Mouse (Mus musculus) liver, adult (tissue): ENCODE results near the gene Selenop.

ENCODE experiments used
- GATA4 ChIP-seq: IDR thresholded peaks from 2 replicates; pipeline ENCODE4 v1.6.1; 2014; ENCODE audit warnings: mild to moderate bottlenecking, low read length; ENCODE audit not compliant: insufficient replicate concordance

Selenop gene

GRCm38 (mm10) chr15:3303426-3303825, 35.1 kb downstream of the Selenop start, which contains the start of gene Ccdc152:
Ccdc152 (minus strand) TSS chr15:3303526.
- TF ChIP-seq GATA4: no peak

GRCm38 (mm10) chr15:3309856-3310255, 41.5 kb downstream of the Selenop start:
- TF ChIP-seq GATA4: no peak

- TF ChIP-seq GATA4: no peak
These were observed 44.6 kb downstream of the Selenop start for GRCm38 (mm10) chr15:3312937-3313336.

GRCm38 (mm10) chr15:3316617-3317016, 48.3 kb downstream of the Selenop start:
- TF ChIP-seq GATA4: no peak

- TF ChIP-seq GATA4: no peak
These were observed 51.6 kb downstream of the Selenop start for GRCm38 (mm10) chr15:3319929-3320328.

GRCm38 (mm10) chr15:3323041-3323440, 54.7 kb downstream of the Selenop start:
- no peak for TF ChIP-seq GATA4
